In genomic region chr13:43864153-43864861, GRCm38 (mm10) we compare ENCODE assay signal across 8 mouse cellular contexts.
A peak's percentile ranks its signal among the peaks of the same experiment; 100 is the strongest.
DNase-seq lines count a peak whose midpoint lies in the region; ATAC-seq and TF ChIP-seq lines count a peak whose summit lies in the region.

No protein-coding gene starts in this region.

- H3K9me3 ChIP-seq in embryonic facial prominence, embryonic 14.5 days (ENCODE audit: control insufficient read depth, low read length): no peaks in the 10 kb centered on the region
- H3K9me3 ChIP-seq in limb, embryonic 14.5 days (ENCODE audit: control insufficient read depth, low read length): no peaks in the 10 kb centered on the region
- no peaks in the 10 kb centered on the region for H3K9me3 ChIP-seq in midbrain, postnatal 0 days (ENCODE audit: low read length)

- TF ChIP-seq POLR2A in limb, embryonic 14.5 days (IDR thresholded peaks at IDR 0.05; ENCODE audit: borderline replicate concordance, extremely low read depth, insufficient read depth, insufficient read length): peak; percentile 80; the same call in 1 of the 2 replicates

- peak overlapping the region; percentile 41 for H3K4me3 ChIP-seq in embryonic facial prominence, embryonic 14.5 days (ENCODE audit: low read depth, low read length)
- peak overlapping the region; percentile 28 for H3K4me3 ChIP-seq in limb, embryonic 14.5 days (replicated peaks; ENCODE audit: low read length)
- peak overlapping the region; percentile 25 for H3K4me3 ChIP-seq in midbrain, postnatal 0 days (ENCODE audit: low read depth, low read length)

- ATAC-seq in embryonic facial prominence, embryonic 14.5 days (ENCODE audit: low read depth): peak; percentile 100
- ATAC-seq in limb, embryonic 14.5 days (ENCODE audit: low FRiP score, low read depth): peak; percentile 99
- peak; percentile 100 for ATAC-seq in midbrain, postnatal 0 days (ENCODE audit: low FRiP score)

- peak overlapping the region; percentile 54 for H3K9ac ChIP-seq in embryonic facial prominence, embryonic 14.5 days (ENCODE audit: low read depth, low read length)
- H3K9ac ChIP-seq in limb, embryonic 14.5 days (ENCODE audit: low read depth, low read length, severe bottlenecking): peak overlapping the region; percentile 21; the same call in 1 of the 2 replicates
- H3K9ac ChIP-seq in midbrain, postnatal 0 days (replicated peaks; ENCODE audit: low read length, poor library complexity, severe bottlenecking): no peak overlapping the region

- H3K4me1 ChIP-seq in embryonic facial prominence, embryonic 14.5 days (ENCODE audit: control insufficient read depth, insufficient read depth, low read length): peaks cover 20% of the 10 kb centered on the region
- peaks cover 35% of the 10 kb centered on the region for H3K4me1 ChIP-seq in limb, embryonic 14.5 days (ENCODE audit: control insufficient read depth, insufficient read depth, low read length)
- H3K4me1 ChIP-seq in midbrain, postnatal 0 days (ENCODE audit: insufficient read depth, low read length): peaks cover 6% of the 10 kb centered on the region; the same call in 1 of the 2 replicates

- H3K27me3 ChIP-seq in embryonic facial prominence, embryonic 14.5 days (replicated peaks; ENCODE audit: control insufficient read depth, insufficient read depth, low read length): no peaks in the 10 kb centered on the region
- H3K27me3 ChIP-seq in limb, embryonic 14.5 days (ENCODE audit: control insufficient read depth, insufficient read depth, low read length): no peaks in the 10 kb centered on the region
- no peaks in the 10 kb centered on the region for H3K27me3 ChIP-seq in midbrain, postnatal 0 days (ENCODE audit: insufficient read depth, low read length)

- H3K4me2 ChIP-seq in embryonic facial prominence, embryonic 14.5 days (ENCODE audit: low read depth, low read length): peak overlapping the region; percentile 70
- peak overlapping the region; percentile 61 for H3K4me2 ChIP-seq in limb, embryonic 14.5 days (replicated peaks; ENCODE audit: low read depth, low read length, severe bottlenecking)
- H3K4me2 ChIP-seq in midbrain, postnatal 0 days (ENCODE audit: low read depth, low read length, poor library complexity, severe bottlenecking): peak overlapping the region; percentile 55

- peak overlapping the region; percentile 57 for H3K27ac ChIP-seq in embryonic facial prominence, embryonic 14.5 days (replicated peaks; ENCODE audit: low read depth, low read length)
- peak overlapping the region; percentile 52 for H3K27ac ChIP-seq in limb, embryonic 14.5 days (replicated peaks; ENCODE audit: low read depth, low read length)
- 0 out of 2 replicates have a peak overlapping the region, but pooled peaks have one; percentile 21 for H3K27ac ChIP-seq in midbrain, postnatal 0 days (ENCODE audit: low read depth, low read length)

- peak; percentile 100 for TF ChIP-seq CTCF in midbrain, postnatal 0 days (IDR thresholded peaks at IDR 0.05)

- DNase-seq in 3T3-L1 (ENCODE audit: low read depth, low spot score): peak; percentile 71
- DNase-seq in adrenal gland, postnatal 4 days (ENCODE audit: low spot score in 2 of 2): peak; percentile 98 to 99
- DNase-seq in embryonic facial prominence, embryonic 14.5 days (ENCODE audit: low spot score): peak; percentile 99
- DNase-seq in heart, adult 8-10 months (ENCODE audit: low spot score): peak; percentile 99
- DNase-seq in kidney, adult 9 months: peak; percentile 100
- DNase-seq in limb, embryonic 14.5 days (ENCODE audit: low spot score): peak; percentile 98
- peak; percentile 98 for DNase-seq in midbrain, postnatal 0 days (ENCODE audit: low spot score)
- peak; percentile 90 to 95 for DNase-seq in spleen, postnatal 14 days (ENCODE audit: low spot score in 2 of 2)

- no peaks in the 10 kb centered on the region for H3K36me3 ChIP-seq in embryonic facial prominence, embryonic 14.5 days (ENCODE audit: control insufficient read depth, insufficient read depth, low read length)
- no peaks in the 10 kb centered on the region for H3K36me3 ChIP-seq in limb, embryonic 14.5 days (ENCODE audit: control insufficient read depth, insufficient read depth, low read length)
- H3K36me3 ChIP-seq in midbrain, postnatal 0 days (ENCODE audit: insufficient read depth, low read length): no peaks in the 10 kb centered on the region

- 2% methylated on average over 31 of the region's 35 CpGs for WGBS in embryonic facial prominence, embryonic 14.5 days
- 3% methylated on average over 35 of the region's 35 CpGs for WGBS in limb, embryonic 14.5 days
- 2% methylated on average over 35 of the region's 35 CpGs for WGBS in midbrain, postnatal 0 days

Comparison
In these comparisons a context has a peak if more than half of its experiments do, and no peak if none do; other contexts are left out.
1. Peak in every context shown above with its lines: DNase-seq, ATAC-seq, H3K4me3 ChIP-seq and H3K27ac ChIP-seq.